Mouse (Mus musculus): Measurements from ENCODE around the gene Madcam1.

Madcam1 gene

GRCm38 (mm10) chr10:79668771-79669575 is 4.6 kb downstream of the Madcam1 start, which contains the start of gene Tpgs1:
Gene Tpgs1, plus strand, starts transcription at chr10:79669369.
- DNase-seq, result peak; percentile 90 to 91

GRCm38 (mm10) chr10:79669576-79670057 is 5.3 kb downstream of the Madcam1 start:
- DNase-seq, result peak; percentile 80 to 81

- no peak for DNase-seq
These were observed 5.9 kb downstream of the Madcam1 start for GRCm38 (mm10) chr10:79670071-79670888.

GRCm38 (mm10) chr10:79671396-79672087 is 7.2 kb downstream of the Madcam1 start:
- no peak for DNase-seq

GRCm38 (mm10) chr10:79672088-79672455 is 7.7 kb downstream of the Madcam1 start:
- no peak for DNase-seq

- DNase-seq, result no peak
These were observed 8.7 kb downstream of the Madcam1 start for GRCm38 (mm10) chr10:79673054-79673453.

GRCm38 (mm10) chr10:79675346-79676035 is 11.1 kb downstream of the Madcam1 start:
- DNase-seq, result no peak

- peak in 1 of 2 experiments; percentile 38 for DNase-seq
These were observed 16.5 kb downstream of the Madcam1 start for GRCm38 (mm10) chr10:79680606-79681495.

GRCm38 (mm10) chr10:79681591-79682245 is 17.4 kb downstream of the Madcam1 start, which contains the start of gene Cdc34:
Gene Cdc34, plus strand, starts transcription at chr10:79682195.
- DNase-seq, result peak; percentile 99 to 100

- peak; percentile 42 to 43 for DNase-seq
These were observed 18.2 kb downstream of the Madcam1 start for GRCm38 (mm10) chr10:79682551-79682915.

GRCm38 (mm10) chr10:79682916-79683582 is 18.7 kb downstream of the Madcam1 start:
- peak; percentile 64 to 76 for DNase-seq

GRCm38 (mm10) chr10:79683726-79684640 is 19.6 kb downstream of the Madcam1 start:
- DNase-seq, result no peak

- no peak for DNase-seq
These were observed 20.6 kb downstream of the Madcam1 start for GRCm38 (mm10) chr10:79684770-79685600.

GRCm38 (mm10) chr10:79686219-79686618 is 21.9 kb downstream of the Madcam1 start:
- no peak for DNase-seq

- no peak for DNase-seq
These were observed 22.3 kb downstream of the Madcam1 start for GRCm38 (mm10) chr10:79686691-79687090.

- no peak for DNase-seq
These were observed 23.2 kb downstream of the Madcam1 start for GRCm38 (mm10) chr10:79687513-79687912.

- no peak for DNase-seq
These were observed 24.4 kb downstream of the Madcam1 start, which contains the start of gene Gzmm for GRCm38 (mm10) chr10:79688720-79689119. Gene Gzmm, plus strand, starts transcription at chr10:79689020.

GRCm38 (mm10) chr10:79689178-79689577 is 24.8 kb downstream of the Madcam1 start:
- peak in 1 of 2 experiments; percentile 3 for DNase-seq

Data from lung, postnatal 4 days (tissue).